Mouse (Mus musculus): ENCODE measurements at regions not wholly inside any gene's neighbourhood (a gene's known extent, or its start where the extent isn't known, plus 50 kb on each side); places are given as distances from the start of the nearest gene placed in this dataset.

DNA sequence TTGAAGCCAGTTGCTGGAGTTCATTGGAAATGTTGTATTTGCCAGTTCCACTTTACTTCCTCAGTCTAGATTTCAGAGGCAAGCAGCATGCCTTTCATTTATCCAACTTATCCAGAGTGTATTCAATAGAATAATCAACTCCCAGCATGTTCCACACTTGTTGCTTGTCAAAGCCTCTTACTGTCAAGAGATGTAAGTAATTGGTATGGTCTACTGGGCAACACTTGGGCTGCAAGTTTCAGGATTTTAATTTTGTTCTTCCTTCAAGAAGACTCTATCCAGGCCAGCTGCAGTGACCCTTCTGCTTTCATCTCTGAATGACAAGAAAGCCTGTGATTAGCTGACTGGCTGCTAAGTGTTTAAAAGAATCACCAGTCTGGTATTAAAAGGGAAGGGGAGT, 3131.6 kb upstream of the Lrrc6 start:
- no peaks in the 10 kb centered on the region for H3K36me3 ChIP-seq
- ATAC-seq (ENCODE audit: low FRiP score), result no peak
- no peak overlapping the region for H3K9ac ChIP-seq
- no peak overlapping the region for H3K4me3 ChIP-seq
- no peak overlapping the region for H3K27ac ChIP-seq
- H3K9me3 ChIP-seq (replicated peaks), result no peaks in the 10 kb centered on the region
- H3K4me2 ChIP-seq (replicated peaks), result no peak overlapping the region
- no peaks in the 10 kb centered on the region for H3K27me3 ChIP-seq
- no peaks in the 10 kb centered on the region for H3K4me1 ChIP-seq

DNA sequence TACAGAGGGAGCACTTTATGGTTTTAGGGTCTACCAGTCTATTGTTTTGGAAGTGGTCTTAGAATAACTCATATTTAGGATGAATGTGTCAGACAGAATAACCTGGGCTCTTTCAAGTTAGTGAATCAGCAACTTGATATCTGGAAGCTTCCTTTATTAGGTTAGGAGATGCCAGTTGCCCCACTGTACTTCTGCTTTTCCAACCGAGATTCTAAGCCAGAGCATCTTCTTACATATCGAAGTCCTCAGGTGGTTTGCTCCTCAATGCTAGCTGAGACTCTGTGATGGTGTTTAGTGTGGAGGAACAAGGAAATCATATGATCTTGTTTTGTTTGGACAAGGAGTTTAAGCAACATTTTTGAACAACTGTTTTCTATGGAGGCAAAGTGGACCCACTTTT, 3117.3 kb upstream of the Lrrc6 start:
- no peak overlapping the region for H3K9ac ChIP-seq
- H3K9me3 ChIP-seq (replicated peaks), result no peaks in the 10 kb centered on the region
- H3K27ac ChIP-seq, result no peak overlapping the region
- H3K36me3 ChIP-seq, result no peaks in the 10 kb centered on the region
- WGBS, result 87% methylated on average over 2 of the region's 2 CpGs
- no peaks in the 10 kb centered on the region for H3K27me3 ChIP-seq
- no peaks in the 10 kb centered on the region for H3K4me1 ChIP-seq
- H3K4me3 ChIP-seq, result no peak overlapping the region
- ATAC-seq (ENCODE audit: low FRiP score), result no peak
- no peak overlapping the region for H3K4me2 ChIP-seq (replicated peaks)

DNA sequence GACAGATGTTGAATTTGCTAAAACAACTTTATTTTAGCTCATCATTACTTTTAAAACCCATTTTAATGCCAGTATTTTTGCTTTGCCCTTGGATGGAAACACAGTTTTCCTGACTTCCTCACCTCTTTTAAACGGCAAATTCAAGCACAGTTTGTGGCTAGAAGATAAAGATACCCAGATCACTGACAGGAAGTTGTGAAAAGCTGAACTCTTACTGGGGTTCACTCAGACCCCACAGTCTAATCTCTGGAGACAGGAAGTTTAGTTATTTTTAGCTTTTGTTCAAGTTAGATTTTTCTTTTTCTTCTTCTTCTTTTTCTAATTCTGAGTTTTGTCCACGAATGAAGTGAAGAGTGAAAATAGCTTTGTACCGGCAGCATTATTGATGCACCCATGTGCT, 3113.3 kb upstream of the Lrrc6 start:
- ATAC-seq (ENCODE audit: low FRiP score), result no peak
- Histone ChIP-seq H3K9me3 (replicated peaks) (no peaks in the 10 kb centered on the region), H3K4me2 (replicated peaks) (no peak overlapping the region), H3K4me1 (no peaks in the 10 kb centered on the region), H3K27me3 (no peaks in the 10 kb centered on the region), H3K4me3 (no peak overlapping the region), H3K9ac (no peak overlapping the region), H3K27ac (no peak overlapping the region), H3K36me3 (no peaks in the 10 kb centered on the region)
- 87% methylated on average over 3 of the region's 3 CpGs for WGBS

DNA sequence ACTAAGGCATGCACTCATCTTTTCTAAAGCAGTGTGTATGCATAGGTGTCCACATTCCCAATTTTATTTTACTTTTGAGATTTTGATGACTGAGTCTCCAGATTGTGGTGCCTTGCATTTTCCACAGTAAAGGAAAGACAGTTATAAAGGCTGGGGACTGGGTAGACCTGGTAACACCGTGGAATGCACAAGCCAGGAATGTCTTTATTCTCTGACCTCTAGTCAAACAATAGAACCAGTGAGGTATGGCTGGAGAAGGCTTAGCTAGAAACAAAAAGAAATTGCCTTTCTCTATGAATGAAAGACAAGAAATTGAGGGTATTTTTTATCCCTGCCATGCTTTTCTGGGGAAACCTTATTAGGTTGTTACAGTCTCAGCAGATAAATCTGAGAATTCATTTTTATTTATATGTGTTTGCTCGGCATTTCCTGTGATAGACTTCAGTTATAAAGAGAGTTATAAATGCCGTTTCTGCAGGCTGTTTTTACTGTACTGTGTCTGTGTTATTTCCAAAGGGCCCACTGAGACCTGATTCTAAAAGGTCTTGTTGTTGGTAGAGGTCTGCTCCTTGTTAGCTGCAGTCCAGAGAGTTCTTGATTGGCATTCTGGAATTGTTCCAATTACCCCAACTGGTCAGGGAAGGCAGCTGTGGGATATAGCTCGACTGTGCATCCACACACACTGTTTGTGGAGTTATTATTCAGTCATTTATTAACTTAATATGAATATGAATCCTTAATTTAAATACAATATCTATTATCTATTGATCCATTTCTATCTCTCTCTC, 3090.7 kb upstream of the Lrrc6 start:
- Histone ChIP-seq H3K4me3 (no peak overlapping the region), H3K4me1 (peaks cover 10% of the 10 kb centered on the region; the same call in 1 of the 2 replicates), H3K4me2 (replicated peaks) (no peak overlapping the region), H3K36me3 (no peaks in the 10 kb centered on the region), H3K27ac (no peak overlapping the region; the same call in 1 of the 2 replicates), H3K27me3 (no peaks in the 10 kb centered on the region), H3K9me3 (replicated peaks) (no peaks in the 10 kb centered on the region), H3K9ac (no peak overlapping the region)
- ATAC-seq (ENCODE audit: low FRiP score), result peak; percentile 81
- WGBS, result 17% methylated on average over 4 of the region's 4 CpGs

- no peaks in the 10 kb centered on the region for H3K27me3 ChIP-seq
- H3K27ac ChIP-seq, result no peak overlapping the region
- H3K36me3 ChIP-seq, result no peaks in the 10 kb centered on the region
- peak; percentile 59 for ATAC-seq (ENCODE audit: low FRiP score)
- peaks cover 10% of the 10 kb centered on the region; the same call in 1 of the 2 replicates for H3K4me1 ChIP-seq
- WGBS, result 46% methylated on average over 5 of the region's 5 CpGs
- no peak overlapping the region for H3K4me3 ChIP-seq
- H3K9me3 ChIP-seq (replicated peaks), result no peaks in the 10 kb centered on the region
- H3K9ac ChIP-seq, result no peak overlapping the region
- H3K4me2 ChIP-seq (replicated peaks), result no peak overlapping the region
Measured at GRCm38 (mm10) chr15:69588084-69588483, 3087.4 kb upstream of the Lrrc6 start.

DNA sequence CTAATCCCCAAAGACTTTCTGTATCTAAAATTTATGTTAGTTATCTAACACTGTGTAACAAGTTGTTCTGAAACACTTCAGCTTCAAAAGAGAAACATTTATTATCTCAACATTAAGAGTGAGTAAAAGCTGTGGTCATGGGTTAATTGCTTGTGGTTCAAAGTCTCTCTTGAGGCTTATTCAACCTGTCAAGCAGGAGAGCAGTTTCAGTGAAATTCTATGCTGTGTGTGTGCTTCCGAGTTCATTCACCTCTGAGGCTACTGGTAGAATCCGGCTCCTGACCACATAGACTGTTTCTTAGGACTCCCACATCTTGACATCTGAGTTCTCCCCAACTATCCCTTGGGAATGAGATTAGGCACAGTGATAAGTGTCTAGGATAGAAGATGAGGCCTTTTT, 3076.0 kb upstream of the Lrrc6 start:
- H3K4me1 ChIP-seq, result peaks cover 5% of the 10 kb centered on the region
- H3K36me3 ChIP-seq, result no peaks in the 10 kb centered on the region
- H3K9ac ChIP-seq, result no peak overlapping the region
- no peak overlapping the region for H3K4me2 ChIP-seq (replicated peaks)
- H3K9me3 ChIP-seq (replicated peaks), result no peaks in the 10 kb centered on the region
- H3K4me3 ChIP-seq, result no peak overlapping the region
- H3K27me3 ChIP-seq, result no peaks in the 10 kb centered on the region
- ATAC-seq (ENCODE audit: low FRiP score), result no peak
- no peak overlapping the region for H3K27ac ChIP-seq
- WGBS, result 29% methylated on average over 2 of the region's 2 CpGs

- H3K4me1 ChIP-seq, result peaks cover 5% of the 10 kb centered on the region
- no peak overlapping the region; the same call in 1 of the 2 replicates for H3K27ac ChIP-seq
- no peak overlapping the region for H3K4me3 ChIP-seq
- WGBS, result 9% methylated on average over 4 of the region's 4 CpGs
- peak; percentile 96 for ATAC-seq (ENCODE audit: low FRiP score)
- H3K4me2 ChIP-seq (replicated peaks), result no peak overlapping the region
- H3K36me3 ChIP-seq, result no peaks in the 10 kb centered on the region
- no peak overlapping the region for H3K9ac ChIP-seq
- no peaks in the 10 kb centered on the region for H3K9me3 ChIP-seq (replicated peaks)
- no peaks in the 10 kb centered on the region for H3K27me3 ChIP-seq
Measured at GRCm38 (mm10) chr15:69575611-69576153, 3075.0 kb upstream of the Lrrc6 start.

DNA sequence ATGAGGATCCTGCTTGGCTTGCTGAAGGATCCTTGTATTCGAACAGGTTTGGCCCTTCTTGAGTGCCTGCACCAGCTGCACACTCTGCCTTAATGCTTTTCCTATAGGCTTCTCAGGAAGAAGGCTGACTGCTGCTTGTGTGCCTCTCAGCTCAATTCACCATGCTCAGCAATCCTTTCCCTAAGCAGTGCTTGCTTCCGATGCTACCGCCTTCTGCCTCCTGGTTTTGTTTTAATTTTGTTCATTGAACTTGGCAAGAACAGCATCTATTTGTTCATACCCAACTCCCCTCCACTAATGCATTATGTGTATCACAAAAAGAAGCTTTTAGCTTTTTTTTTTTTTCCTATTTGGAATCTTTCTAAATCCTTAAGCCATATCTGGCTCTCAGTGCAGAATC, 3053.5 kb upstream of the Lrrc6 start:
- 90% methylated on average over 3 of the region's 3 CpGs for WGBS
- H3K27me3 ChIP-seq, result no peaks in the 10 kb centered on the region
- H3K4me2 ChIP-seq (replicated peaks), result no peak overlapping the region
- no peak overlapping the region for H3K27ac ChIP-seq
- H3K4me1 ChIP-seq, result 0 out of 2 replicates have a peak, but pooled peaks cover 2% of the 10 kb centered on the region
- H3K36me3 ChIP-seq, result no peaks in the 10 kb centered on the region
- H3K9ac ChIP-seq, result no peak overlapping the region
- H3K9me3 ChIP-seq (replicated peaks), result no peaks in the 10 kb centered on the region
- no peak for ATAC-seq (ENCODE audit: low FRiP score)
- H3K4me3 ChIP-seq, result no peak overlapping the region

DNA sequence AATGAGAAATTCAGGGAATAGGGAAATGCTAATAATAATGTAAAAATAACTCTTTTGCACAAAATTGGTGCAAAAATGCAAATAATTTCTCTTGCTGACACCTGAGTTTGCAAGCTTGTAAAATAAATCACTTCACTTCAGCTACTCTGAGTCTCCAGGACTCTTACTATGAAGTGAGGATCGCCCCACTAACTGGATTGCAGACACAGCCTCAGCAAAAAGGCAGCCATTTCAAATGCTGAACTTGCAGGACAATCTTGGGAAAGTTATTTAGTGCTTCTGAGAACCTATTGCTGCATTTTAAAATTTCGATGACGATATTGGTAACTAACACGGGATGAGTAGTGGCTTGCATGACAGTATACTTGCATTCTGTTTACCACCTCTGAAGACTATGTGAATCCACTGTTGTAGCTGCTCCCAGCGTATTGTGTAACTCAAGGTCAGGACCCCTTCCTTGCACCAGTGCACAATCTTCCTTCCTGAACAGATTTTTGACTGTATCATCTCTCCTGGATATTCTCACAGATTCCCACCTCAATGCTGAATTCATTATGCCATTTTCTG, 3051.4 kb upstream of the Lrrc6 start:
- H3K9ac ChIP-seq, result no peak overlapping the region
- no peak overlapping the region for H3K27ac ChIP-seq
- no peaks in the 10 kb centered on the region for H3K9me3 ChIP-seq (replicated peaks)
- no peak for ATAC-seq (ENCODE audit: low FRiP score)
- H3K4me3 ChIP-seq, result no peak overlapping the region
- H3K27me3 ChIP-seq, result no peaks in the 10 kb centered on the region
- WGBS, result 76% methylated on average over 5 of the region's 5 CpGs
- no peaks in the 10 kb centered on the region for H3K36me3 ChIP-seq
- H3K4me1 ChIP-seq, result 0 out of 2 replicates have a peak, but pooled peaks cover 2% of the 10 kb centered on the region
- no peak overlapping the region for H3K4me2 ChIP-seq (replicated peaks)

GRCm38 (mm10) chr15:69551012-69551411, 3050.3 kb upstream of the Lrrc6 start:
- 0 out of 2 replicates have a peak, but pooled peaks cover 2% of the 10 kb centered on the region for H3K4me1 ChIP-seq
- no peak overlapping the region for H3K9ac ChIP-seq
- ATAC-seq (ENCODE audit: low FRiP score), result no peak
- WGBS, result 94% methylated on average over 1 of the region's 1 CpGs
- H3K4me3 ChIP-seq, result no peak overlapping the region
- H3K27me3 ChIP-seq, result no peaks in the 10 kb centered on the region
- no peak overlapping the region for H3K27ac ChIP-seq
- H3K4me2 ChIP-seq (replicated peaks), result no peak overlapping the region
- H3K9me3 ChIP-seq (replicated peaks), result no peaks in the 10 kb centered on the region
- no peaks in the 10 kb centered on the region for H3K36me3 ChIP-seq

- no peaks in the 10 kb centered on the region for H3K36me3 ChIP-seq
- no peak overlapping the region for H3K4me3 ChIP-seq
- no peak overlapping the region for H3K27ac ChIP-seq
- H3K27me3 ChIP-seq, result no peaks in the 10 kb centered on the region
- H3K4me1 ChIP-seq, result no peaks in the 10 kb centered on the region
- H3K9ac ChIP-seq, result no peak overlapping the region
- H3K4me2 ChIP-seq (replicated peaks), result no peak overlapping the region
- no peaks in the 10 kb centered on the region for H3K9me3 ChIP-seq (replicated peaks)
- ATAC-seq (ENCODE audit: low FRiP score), result no peak
- 71% methylated on average over 6 of the region's 6 CpGs for WGBS
Measured at GRCm38 (mm10) chr15:69526441-69527094, 3025.9 kb upstream of the Lrrc6 start.

DNA sequence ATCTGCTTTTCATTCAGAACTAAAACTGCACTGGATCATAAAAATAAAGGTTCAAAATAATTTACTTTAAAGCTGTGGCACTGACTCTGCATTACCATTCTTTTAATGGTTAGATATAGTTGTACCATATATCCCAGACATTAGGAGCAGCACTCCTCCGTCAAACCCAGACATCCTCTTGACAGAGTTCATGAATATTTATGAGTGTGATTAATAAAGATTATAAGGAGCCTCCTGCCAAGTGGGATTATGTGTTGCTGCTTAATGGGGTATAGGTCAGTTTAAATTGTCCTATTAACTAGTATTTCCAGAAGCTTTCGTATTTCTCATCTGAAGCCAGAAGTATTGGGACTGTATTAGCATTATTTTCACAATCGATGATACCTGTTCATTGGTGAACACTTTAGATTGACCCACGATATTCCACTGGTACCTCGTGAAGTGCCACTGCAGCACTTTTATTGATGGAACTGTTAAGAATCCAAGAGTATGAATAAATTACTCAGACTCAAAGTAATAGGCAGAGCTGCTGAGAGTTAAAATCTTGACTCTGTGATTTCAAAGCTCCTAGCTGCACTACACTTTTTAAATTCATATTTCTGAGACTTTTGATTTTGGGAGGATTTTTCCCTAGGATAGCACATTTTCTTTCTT, 2983.8 kb upstream of the Lrrc6 start:
- H3K36me3 ChIP-seq, result no peaks in the 10 kb centered on the region
- H3K9me3 ChIP-seq (replicated peaks), result no peaks in the 10 kb centered on the region
- 61% methylated on average over 5 of the region's 5 CpGs for WGBS
- no peaks in the 10 kb centered on the region for H3K4me1 ChIP-seq
- no peak overlapping the region for H3K9ac ChIP-seq
- ATAC-seq (ENCODE audit: low FRiP score), result peak; percentile 63; the same call in 1 of the 2 replicates
- H3K4me2 ChIP-seq (replicated peaks), result no peak overlapping the region
- H3K4me3 ChIP-seq, result no peak overlapping the region
- no peaks in the 10 kb centered on the region for H3K27me3 ChIP-seq
- H3K27ac ChIP-seq, result no peak overlapping the region

All from hindbrain, embryonic 12.5 days (tissue).